Mouse (Mus musculus): ENCODE measurements at regions not wholly inside any gene's neighbourhood (a gene's known extent, or its start where the extent isn't known, plus 50 kb on each side); places are given as distances from the start of the nearest gene placed in this dataset.

DNA sequence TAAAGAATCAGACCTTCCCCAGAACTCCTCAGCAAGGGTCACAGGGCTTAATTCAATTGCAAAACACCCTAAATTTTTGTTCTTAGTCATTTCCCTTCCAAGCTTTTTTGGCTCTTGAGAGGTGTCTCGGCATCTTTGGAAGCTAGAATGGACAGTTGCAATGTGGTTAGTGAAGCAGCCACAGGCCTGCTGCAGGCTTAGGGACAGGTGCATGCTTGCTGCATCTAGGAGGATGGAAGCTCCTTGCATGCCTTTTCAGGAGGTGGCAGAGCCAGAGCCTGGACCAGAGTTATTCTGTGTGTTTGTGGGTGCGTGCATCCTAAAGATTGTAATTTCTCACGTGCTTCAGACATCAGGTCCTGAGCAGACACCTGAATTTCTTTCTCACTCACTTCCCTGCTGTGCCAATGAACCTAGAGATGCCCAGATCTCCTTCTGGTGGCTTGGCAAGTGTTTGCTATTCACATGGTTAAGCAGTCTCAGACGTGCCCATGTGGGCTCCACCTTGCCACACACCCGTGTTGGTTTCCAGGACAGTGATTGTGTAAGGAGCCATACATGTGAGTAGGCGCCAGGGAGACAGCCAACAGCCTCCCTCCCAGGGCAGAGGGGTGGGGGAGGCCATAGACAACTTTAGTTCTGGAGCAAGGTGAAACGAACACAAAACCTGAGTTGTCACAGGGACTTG lies 246.3 kb upstream of the Maf start:
- Histone ChIP-seq H3K9ac (replicated peaks) (no peak overlapping the region), H3K9me3 (ENCODE audit: control insufficient read depth, low read length) (no peaks in the 10 kb centered on the region), H3K27ac (no peak overlapping the region), H3K4me1 (replicated peaks; ENCODE audit: control insufficient read depth in 2 of 2, insufficient read depth in 2 of 2, low read length in 1 of 2) (no peaks in the 10 kb centered on the region), H3K4me3 (ENCODE audit: insufficient read depth in 1 of 2, low read depth in 2 of 2, low read length in 2 of 2) (no peak overlapping the region), H3K27me3 (ENCODE audit: control insufficient read depth, insufficient read depth, low read length) (no peaks in the 10 kb centered on the region), H3K4me2 (ENCODE audit: low read depth) (no peak overlapping the region), H3K36me3 (replicated peaks; ENCODE audit: control insufficient read depth, insufficient read depth, low read depth) (no peaks in the 10 kb centered on the region)
- TF ChIP-seq EP300 (IDR thresholded peaks at IDR 0.05; ENCODE audit: low read depth) (no peak), CTCF (IDR thresholded peaks at IDR 0.05; ENCODE audit: low read depth) (no peak)
- 55% methylated on average over 7 of the region's 7 CpGs for WGBS (ENCODE audit: insufficient replicate concordance)
- ATAC-seq (ENCODE audit: insufficient read depth) (no peak), DNase-seq (ENCODE audit: low read depth in 3 of 3, low spot score in 3 of 3) (no peak)

- no peak overlapping the region for H3K9ac ChIP-seq (replicated peaks)
- no peaks in the 10 kb centered on the region for H3K4me1 ChIP-seq (replicated peaks; ENCODE audit: control insufficient read depth in 2 of 2, insufficient read depth in 2 of 2, low read length in 1 of 2)
- no peaks in the 10 kb centered on the region for H3K36me3 ChIP-seq (replicated peaks; ENCODE audit: control insufficient read depth, insufficient read depth, low read depth)
- ATAC-seq (ENCODE audit: insufficient read depth) (no peak), DNase-seq (ENCODE audit: low read depth in 3 of 3, low spot score in 3 of 3) (no peak)
- no peaks in the 10 kb centered on the region for H3K9me3 ChIP-seq (ENCODE audit: control insufficient read depth, low read length)
- no peak overlapping the region for H3K4me2 ChIP-seq (ENCODE audit: low read depth)
- no peak overlapping the region for H3K27ac ChIP-seq
- no peak overlapping the region for H3K4me3 ChIP-seq (ENCODE audit: insufficient read depth in 1 of 2, low read depth in 2 of 2, low read length in 2 of 2)
- no peaks in the 10 kb centered on the region for H3K27me3 ChIP-seq (ENCODE audit: control insufficient read depth, insufficient read depth, low read length)
- no peak for TF ChIP-seq CTCF (IDR thresholded peaks at IDR 0.05; ENCODE audit: low read depth)
- TF ChIP-seq EP300 (IDR thresholded peaks at IDR 0.05; ENCODE audit: low read depth) = no peak
- WGBS (ENCODE audit: insufficient replicate concordance) = 53% methylated on average over 1 of the region's 1 CpGs
Observed at GRCm38 (mm10) chr8:115952496-115952895, 244.9 kb upstream of the Maf start.

- Histone ChIP-seq H3K27ac (no peak overlapping the region), H3K9me3 (ENCODE audit: control insufficient read depth, low read length) (no peaks in the 10 kb centered on the region), H3K9ac (replicated peaks) (no peak overlapping the region), H3K36me3 (replicated peaks; ENCODE audit: control insufficient read depth, insufficient read depth, low read depth) (no peaks in the 10 kb centered on the region), H3K4me1 (replicated peaks; ENCODE audit: control insufficient read depth in 2 of 2, insufficient read depth in 2 of 2, low read length in 1 of 2) (no peaks in the 10 kb centered on the region), H3K27me3 (ENCODE audit: control insufficient read depth, insufficient read depth, low read length) (no peaks in the 10 kb centered on the region), H3K4me2 (ENCODE audit: low read depth) (no peak overlapping the region), H3K4me3 (ENCODE audit: insufficient read depth in 1 of 2, low read depth in 2 of 2, low read length in 2 of 2) (no peak overlapping the region)
- no peak for ATAC-seq (ENCODE audit: insufficient read depth)
- WGBS (ENCODE audit: insufficient replicate concordance) = 51% methylated on average over 2 of the region's 2 CpGs
- TF ChIP-seq EP300 (IDR thresholded peaks at IDR 0.05; ENCODE audit: low read depth) (no peak), CTCF (IDR thresholded peaks at IDR 0.05; ENCODE audit: low read depth) (no peak)
- DNase-seq (ENCODE audit: low read depth in 3 of 3, low spot score in 3 of 3) = no peak
Observed at GRCm38 (mm10) chr8:115948916-115949315, 241.3 kb upstream of the Maf start.

GRCm38 (mm10) chr8:115948036-115948435 lies 240.4 kb upstream of the Maf start:
- ATAC-seq (ENCODE audit: insufficient read depth) (no peak), DNase-seq (ENCODE audit: low read depth in 3 of 3, low spot score in 3 of 3) (no peak)
- TF ChIP-seq EP300 (IDR thresholded peaks at IDR 0.05; ENCODE audit: low read depth) (no peak), CTCF (IDR thresholded peaks at IDR 0.05; ENCODE audit: low read depth) (no peak)
- WGBS (ENCODE audit: insufficient replicate concordance) = 64% methylated on average over 2 of the region's 2 CpGs
- Histone ChIP-seq H3K4me3 (ENCODE audit: insufficient read depth in 1 of 2, low read depth in 2 of 2, low read length in 2 of 2) (no peak overlapping the region), H3K9ac (replicated peaks) (no peak overlapping the region), H3K4me1 (replicated peaks; ENCODE audit: control insufficient read depth in 2 of 2, insufficient read depth in 2 of 2, low read length in 1 of 2) (no peaks in the 10 kb centered on the region), H3K36me3 (replicated peaks; ENCODE audit: control insufficient read depth, insufficient read depth, low read depth) (no peaks in the 10 kb centered on the region), H3K4me2 (ENCODE audit: low read depth) (no peak overlapping the region), H3K27me3 (ENCODE audit: control insufficient read depth, insufficient read depth, low read length) (no peaks in the 10 kb centered on the region), H3K27ac (no peak overlapping the region), H3K9me3 (ENCODE audit: control insufficient read depth, low read length) (no peaks in the 10 kb centered on the region)

DNA sequence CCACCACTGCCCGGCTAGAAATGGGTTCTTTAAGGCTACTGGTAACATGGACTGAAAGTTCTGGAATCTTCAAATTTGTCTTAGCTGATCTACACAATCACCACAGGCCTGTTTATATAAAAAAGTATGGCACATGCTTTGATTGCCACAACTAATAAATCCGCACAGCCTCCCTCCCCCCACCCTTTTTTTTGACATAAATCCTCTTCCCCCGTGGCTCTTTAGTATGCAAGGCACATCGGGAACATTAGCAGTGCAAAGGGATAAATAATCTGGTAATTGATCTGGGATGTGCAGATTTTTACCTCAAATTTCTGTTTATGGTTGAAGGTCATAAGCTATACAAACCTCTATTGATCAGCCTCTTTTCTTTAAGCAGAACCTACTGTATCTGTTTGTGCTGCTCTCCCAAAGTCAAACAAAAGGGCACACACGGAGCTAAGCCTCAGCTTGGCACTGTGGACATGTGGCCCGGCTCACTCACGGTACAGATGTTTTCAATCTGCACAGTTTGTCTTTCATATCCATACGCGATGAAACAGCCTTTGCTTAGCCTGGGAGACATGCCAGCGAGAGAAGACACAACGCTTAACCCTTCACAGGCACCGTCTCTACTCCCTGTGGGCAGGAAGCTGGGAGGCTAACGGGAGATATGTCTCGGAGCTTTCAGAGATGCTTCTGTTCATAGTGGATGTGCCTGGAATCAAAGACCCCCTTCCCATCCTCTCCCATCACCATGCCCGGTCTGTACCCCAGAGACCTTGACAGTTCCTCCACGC lies 235.3 kb upstream of the Maf start:
- no peak for ATAC-seq (ENCODE audit: insufficient read depth)

More for the DNA sequence above, 235.3 kb upstream of the Maf start:
- TF ChIP-seq EP300 (IDR thresholded peaks at IDR 0.05; ENCODE audit: low read depth) (no peak), CTCF (IDR thresholded peaks at IDR 0.05; ENCODE audit: low read depth) (no peak)
- no peaks in the 10 kb centered on the region for H3K9me3 ChIP-seq (ENCODE audit: control insufficient read depth, low read length)
- no peaks in the 10 kb centered on the region for H3K27me3 ChIP-seq (ENCODE audit: control insufficient read depth, insufficient read depth, low read length)
- H3K4me2 ChIP-seq (ENCODE audit: low read depth) = no peak overlapping the region
- DNase-seq (ENCODE audit: low read depth in 3 of 3, low spot score in 3 of 3) = no peak
- H3K4me3 ChIP-seq (ENCODE audit: insufficient read depth in 1 of 2, low read depth in 2 of 2, low read length in 2 of 2) = no peak overlapping the region
- no peak overlapping the region for H3K27ac ChIP-seq
- 58% methylated on average over 16 of the region's 16 CpGs for WGBS (ENCODE audit: insufficient replicate concordance)
- H3K36me3 ChIP-seq (replicated peaks; ENCODE audit: control insufficient read depth, insufficient read depth, low read depth) = no peaks in the 10 kb centered on the region
- H3K9ac ChIP-seq (replicated peaks) = no peak overlapping the region
- no peaks in the 10 kb centered on the region for H3K4me1 ChIP-seq (replicated peaks; ENCODE audit: control insufficient read depth in 2 of 2, insufficient read depth in 2 of 2, low read length in 1 of 2)

Data from liver, embryonic 14.5 days (tissue).